In genomic region chr5:90439157-90439556, GRCm38 (mm10) we compare ENCODE assay signal across 24 mouse cellular contexts. TPM values are rescaled to one million over a fixed set of nuclear protein-coding genes. Genes with fewer than 3 reads are reported as not detected.
DNase-seq lines count a peak whose midpoint lies in the region; ATAC-seq and TF ChIP-seq lines count a peak whose summit lies in the region.
"Had no signal": no experiment of that assay in that cellular context is flagged by ENCODE, and none has a peak within 500 bp of the region (broad histone marks: within the 10 kb centered on the region; RNA-seq: fewer than 3 reads in every experiment).

No protein-coding gene starts in this region.

- WGBS in liver, embryonic 11.5 days: 61% methylated on average over 4 of the region's 4 CpGs
- 56% methylated on average over 4 of the region's 4 CpGs for WGBS in liver, embryonic 13.5 days (ENCODE audit: insufficient replicate concordance)
- WGBS in liver, postnatal 0 days (ENCODE audit: insufficient replicate concordance): 66% methylated on average over 4 of the region's 4 CpGs
- 81% methylated on average over 4 of the region's 4 CpGs for WGBS in midbrain, embryonic 11.5 days

- H3K4me1 ChIP-seq in liver, embryonic 11.5 days (replicated peaks; ENCODE audit: control insufficient read depth, insufficient read depth, low read length): no peaks in the 10 kb centered on the region; the same call in 1 of the 2 replicates
- H3K4me1 ChIP-seq in liver, embryonic 13.5 days (replicated peaks): peaks cover 11% of the 10 kb centered on the region
- peaks cover 11% of the 10 kb centered on the region for H3K4me1 ChIP-seq in liver, postnatal 0 days (ENCODE audit: insufficient read depth)
- H3K4me1 ChIP-seq in midbrain, embryonic 11.5 days (ENCODE audit: control insufficient read depth, insufficient read depth, low read length): no peaks in the 10 kb centered on the region
- H3K4me1 ChIP-seq: embryonic facial prominence, embryonic 12.5 days; forebrain, embryonic 12.5 days; heart, embryonic 15.5 days; hindbrain, embryonic 10.5 days had no signal

- TF ChIP-seq CTCF in liver, postnatal 0 days (IDR thresholded peaks at IDR 0.05; ENCODE audit: low read depth): no peak

- TF ChIP-seq EP300 in liver, postnatal 0 days (IDR thresholded peaks at IDR 0.05; ENCODE audit: low read depth): peak; percentile 48; the same call in 1 of the 2 replicates

- H3K27ac ChIP-seq in liver, embryonic 11.5 days (ENCODE audit: low read depth, low read length): no peak overlapping the region
- peak overlapping the region; percentile 58 for H3K27ac ChIP-seq in liver, embryonic 13.5 days
- H3K27ac ChIP-seq in liver, postnatal 0 days (ENCODE audit: low read depth): peak overlapping the region; percentile 75
- no peak overlapping the region for H3K27ac ChIP-seq in midbrain, embryonic 11.5 days (ENCODE audit: low read depth, low read length)
- H3K27ac ChIP-seq: embryonic facial prominence, embryonic 12.5 days; forebrain, embryonic 12.5 days; heart, adult 2 months; heart, embryonic 15.5 days; hindbrain, embryonic 10.5 days had no signal

- ATAC-seq in liver, embryonic 11.5 days (replicated peaks; ENCODE audit: low FRiP score): peak; percentile 51; the same call in 1 of the 2 replicates
- peak; percentile 77 for ATAC-seq in liver, embryonic 13.5 days (ENCODE audit: low read depth)
- peak; percentile 95 for ATAC-seq in liver, postnatal 0 days
- ATAC-seq in midbrain, embryonic 11.5 days (ENCODE audit: low FRiP score): no peak
- ATAC-seq: activated CD4-positive, CD25-positive, alpha-beta regulatory T cell, adult 4 months; forebrain, embryonic 16.5 days; Patski had no signal

- H3K27me3 ChIP-seq in liver, embryonic 11.5 days (replicated peaks; ENCODE audit: control insufficient read depth, insufficient read depth, low read length): no peaks in the 10 kb centered on the region
- H3K27me3 ChIP-seq in liver, embryonic 13.5 days: no peaks in the 10 kb centered on the region
- H3K27me3 ChIP-seq in liver, postnatal 0 days (ENCODE audit: insufficient read depth, low read length): no peaks in the 10 kb centered on the region
- no peaks in the 10 kb centered on the region for H3K27me3 ChIP-seq in midbrain, embryonic 11.5 days (ENCODE audit: control insufficient read depth, insufficient read depth, low read length)
- H3K27me3 ChIP-seq: CH12.LX; embryonic facial prominence, embryonic 12.5 days; forebrain, embryonic 12.5 days; heart, embryonic 15.5 days had no signal

- H3K9ac ChIP-seq in liver, embryonic 11.5 days (ENCODE audit: low read depth, low read length): no peak overlapping the region
- no peak overlapping the region for H3K9ac ChIP-seq in liver, embryonic 13.5 days
- H3K9ac ChIP-seq in liver, postnatal 0 days (replicated peaks): no peak overlapping the region
- no peak overlapping the region for H3K9ac ChIP-seq in midbrain, embryonic 11.5 days (ENCODE audit: low read length)
- H3K9ac ChIP-seq: embryonic facial prominence, embryonic 12.5 days; forebrain, embryonic 12.5 days; heart, embryonic 15.5 days had no signal

- no peak overlapping the region for H3K4me3 ChIP-seq in liver, embryonic 11.5 days (ENCODE audit: low read depth, low read length)
- H3K4me3 ChIP-seq in liver, embryonic 13.5 days (replicated peaks): no peak overlapping the region
- H3K4me3 ChIP-seq in liver, postnatal 0 days (ENCODE audit: low read depth, low read length): no peak overlapping the region
- no peak overlapping the region for H3K4me3 ChIP-seq in midbrain, embryonic 11.5 days (ENCODE audit: low read depth, low read length)
- H3K4me3 ChIP-seq: embryonic facial prominence, embryonic 12.5 days; forebrain, embryonic 12.5 days; heart, adult 2 months; heart, embryonic 15.5 days; hindbrain, embryonic 10.5 days had no signal

- no peaks in the 10 kb centered on the region for H3K36me3 ChIP-seq in liver, embryonic 11.5 days (ENCODE audit: control insufficient read depth, insufficient read depth, low read length)
- no peaks in the 10 kb centered on the region for H3K36me3 ChIP-seq in liver, embryonic 13.5 days
- H3K36me3 ChIP-seq in liver, postnatal 0 days (replicated peaks; ENCODE audit: insufficient read depth, low read length): no peaks in the 10 kb centered on the region
- no peaks in the 10 kb centered on the region for H3K36me3 ChIP-seq in midbrain, embryonic 11.5 days (ENCODE audit: control insufficient read depth, insufficient read depth, low read length)
- H3K36me3 ChIP-seq: embryonic facial prominence, embryonic 12.5 days; forebrain, embryonic 12.5 days; heart, embryonic 15.5 days; hindbrain, embryonic 10.5 days had no signal

- H3K4me2 ChIP-seq in liver, embryonic 11.5 days: 0 out of 2 replicates have a peak overlapping the region, but pooled peaks have one; percentile 13
- H3K4me2 ChIP-seq in liver, embryonic 13.5 days: no peak overlapping the region
- no peak overlapping the region; the same call in 1 of the 2 replicates for H3K4me2 ChIP-seq in liver, postnatal 0 days (ENCODE audit: low read depth, low read length)
- no peak overlapping the region for H3K4me2 ChIP-seq in midbrain, embryonic 11.5 days
- H3K4me2 ChIP-seq: embryonic facial prominence, embryonic 12.5 days; forebrain, embryonic 12.5 days; heart, embryonic 11.5 days; heart, embryonic 15.5 days had no signal

- H3K9me3 ChIP-seq in liver, embryonic 11.5 days (ENCODE audit: control insufficient read depth, low read length): no peaks in the 10 kb centered on the region
- no peaks in the 10 kb centered on the region for H3K9me3 ChIP-seq in liver, embryonic 13.5 days (replicated peaks)
- no peaks in the 10 kb centered on the region for H3K9me3 ChIP-seq in liver, postnatal 0 days (ENCODE audit: low read length)
- no peaks in the 10 kb centered on the region for H3K9me3 ChIP-seq in midbrain, embryonic 11.5 days (ENCODE audit: control insufficient read depth, low read length)
- H3K9me3 ChIP-seq: embryonic facial prominence, embryonic 12.5 days; forebrain, embryonic 12.5 days; heart, embryonic 15.5 days; hindbrain, embryonic 10.5 days had no signal

- DNase-seq in kidney, adult 9 months: peak; percentile 38
- DNase-seq in kidney, postnatal 25 days: no peak
- DNase-seq in liver, embryonic 11.5 days (ENCODE audit: low spot score): no peak
- no peak for DNase-seq in liver, embryonic 13.5 days
- DNase-seq in liver, postnatal 0 days: no peak
- DNase-seq in neural tube, embryonic 10.5 days (ENCODE audit: extremely low spot score, low spot score): no peak
- no peak for DNase-seq in midbrain, embryonic 11.5 days (ENCODE audit: low spot score, missing footprints)
- no peak for DNase-seq in spleen, postnatal 14 days (ENCODE audit: low spot score in 2 of 2)
- DNase-seq: adrenal gland, postnatal 14 days; cerebellum, adult 11-12 months; cerebellum, adult 9-10 months; cerebellum, postnatal 25 days; gastrocnemius, postnatal 14 days; heart, adult 2 months; heart, postnatal 14 days had no signal

RNA-seq across cellular contexts. Expression of gene Alb, which starts 21.5 kb away (rescaled TPM):
- 772 and 788 TPM in 2 replicates for polyA plus RNA-seq in liver, embryonic 11.5 days (2014; fragmentation: Nextera tagmentation; extraction: Ambion mirVana)
- 1,711 and 2,009 TPM in 2 replicates for polyA plus RNA-seq in liver, embryonic 13.5 days (2015; fragmentation: Nextera tagmentation; extraction: Ambion mirVana)
- polyA plus RNA-seq in liver, postnatal 0 days (2015; fragmentation: Nextera tagmentation; extraction: Ambion mirVana): 15,780 and 16,843 TPM in 2 replicates
- not detected in 2 replicates for polyA plus RNA-seq in midbrain, embryonic 11.5 days (2014; fragmentation: Nextera tagmentation; extraction: Ambion mirVana)
- polyA plus RNA-seq: activated CD4-positive, CD25-positive, alpha-beta regulatory T cell, adult 4 months; forebrain, embryonic 12.5 days; hindbrain, embryonic 10.5 days; Patski had no signal

RNA-seq across cellular contexts. Expression of gene Afp, which starts 51.4 kb away (rescaled TPM):
- polyA plus RNA-seq in liver, embryonic 11.5 days (2014; fragmentation: Nextera tagmentation; extraction: Ambion mirVana): 6,352 and 6,971 TPM in 2 replicates
- polyA plus RNA-seq in liver, embryonic 13.5 days (2015; fragmentation: Nextera tagmentation; extraction: Ambion mirVana): 6,379 and 7,757 TPM in 2 replicates
- polyA plus RNA-seq in liver, postnatal 0 days (2015; fragmentation: Nextera tagmentation; extraction: Ambion mirVana): 11,303 and 11,922 TPM in 2 replicates
- not detected in 2 replicates for polyA plus RNA-seq in midbrain, embryonic 11.5 days (2014; fragmentation: Nextera tagmentation; extraction: Ambion mirVana)
- polyA plus RNA-seq: forebrain, embryonic 12.5 days; heart, adult 2 months; Patski had no signal

Comparison
In these comparisons a context has a peak if more than half of its experiments do, and no peak if none do; other contexts are left out.
1. H3K27ac ChIP-seq: peak in liver, embryonic 13.5 days (single experiment) and liver, postnatal 0 days (single experiment); none in liver, embryonic 11.5 days (single experiment) and midbrain, embryonic 11.5 days (single experiment).
2. RNA of gene Alb, which starts 21.5 kb away (polyA plus RNA-seq): 15,780 to 16,843 TPM in liver, postnatal 0 days, 1,711 to 2,009 TPM in liver, embryonic 13.5 days and 772 to 788 TPM in liver, embryonic 11.5 days; not detected in midbrain, embryonic 11.5 days; every median in the first group is over 100 times any median in the second.
3. RNA of gene Afp, which starts 51.4 kb away (polyA plus RNA-seq): 11,303 to 11,922 TPM in liver, postnatal 0 days, 6,379 to 7,757 TPM in liver, embryonic 13.5 days and 6,352 to 6,971 TPM in liver, embryonic 11.5 days; not detected in midbrain, embryonic 11.5 days; every median in the first group is over 1,000 times any median in the second.